Mouse (Mus musculus): ENCODE data around the gene Fgf13. TPM values are rescaled to one million over a fixed set of nuclear protein-coding genes. Genes with fewer than 3 reads are reported as not detected.

Fgf13 gene
- not detected in 2 replicates for polyA plus RNA-seq (2012)

DNA sequence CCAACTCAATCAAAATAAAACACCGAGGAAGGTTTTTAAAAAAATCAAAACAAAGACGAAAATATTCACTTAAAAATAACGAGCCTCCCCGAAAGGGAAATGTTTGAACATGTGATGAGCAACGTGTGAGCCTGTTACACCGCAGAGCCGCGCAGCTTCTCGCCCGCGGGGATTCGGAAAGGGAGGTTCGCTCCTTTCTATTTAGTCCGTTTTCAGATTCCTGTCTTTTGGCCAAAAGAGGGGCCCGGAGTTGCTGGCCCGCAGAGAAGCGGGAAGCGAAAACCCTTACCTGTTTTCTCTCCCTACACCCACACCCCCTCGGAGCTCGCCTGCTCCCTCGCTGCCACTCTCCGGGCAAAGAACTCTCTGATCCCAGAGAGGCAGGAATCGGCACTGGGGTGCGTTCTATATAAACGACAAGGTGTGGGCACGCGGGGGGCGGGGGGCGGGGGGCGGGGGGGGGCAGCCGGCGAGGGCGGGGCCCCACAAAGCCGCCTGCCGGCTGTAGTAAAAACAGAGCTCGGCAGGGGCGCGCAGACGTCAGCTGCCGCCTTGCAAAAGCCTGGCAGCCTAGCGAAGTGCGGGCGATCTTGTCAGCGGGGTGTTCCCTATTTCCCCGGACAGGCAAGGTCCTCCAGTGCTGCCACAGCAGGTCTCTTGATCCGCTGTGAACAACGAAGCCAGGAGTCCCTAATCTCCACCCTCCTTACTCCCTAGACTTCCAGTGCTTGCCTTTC is at the start of gene Fgf13:
Gene Fgf13 (minus strand): TSS at position 377 of the 737 bp plus-strand sequence.
- TF ChIP-seq GATA1 (IDR thresholded peaks at IDR 0.05; ENCODE audit: low read length), result no peak

DNA sequence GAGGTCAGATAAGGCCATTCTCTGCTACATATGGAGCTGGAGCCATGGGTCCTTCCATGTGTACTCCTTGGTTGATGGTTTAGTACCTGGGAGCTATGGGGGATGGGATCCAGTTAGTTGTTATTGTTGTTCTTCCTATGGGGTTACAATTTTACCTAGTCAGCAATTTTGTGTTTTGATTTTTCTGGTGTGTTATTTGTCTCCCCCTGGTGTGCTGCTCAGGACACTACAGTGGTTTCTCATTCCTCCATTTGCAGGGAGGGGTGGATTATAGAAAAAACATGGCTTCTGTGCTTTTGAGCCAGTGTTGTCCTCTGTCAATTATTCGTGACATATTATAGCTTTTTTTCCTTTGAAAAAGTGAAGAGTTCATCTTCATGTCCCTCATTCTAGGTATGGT is 38.7 kb upstream of the Fgf13 start:
- TF ChIP-seq GATA1 (IDR thresholded peaks at IDR 0.05; ENCODE audit: low read length), result no peak

DNA sequence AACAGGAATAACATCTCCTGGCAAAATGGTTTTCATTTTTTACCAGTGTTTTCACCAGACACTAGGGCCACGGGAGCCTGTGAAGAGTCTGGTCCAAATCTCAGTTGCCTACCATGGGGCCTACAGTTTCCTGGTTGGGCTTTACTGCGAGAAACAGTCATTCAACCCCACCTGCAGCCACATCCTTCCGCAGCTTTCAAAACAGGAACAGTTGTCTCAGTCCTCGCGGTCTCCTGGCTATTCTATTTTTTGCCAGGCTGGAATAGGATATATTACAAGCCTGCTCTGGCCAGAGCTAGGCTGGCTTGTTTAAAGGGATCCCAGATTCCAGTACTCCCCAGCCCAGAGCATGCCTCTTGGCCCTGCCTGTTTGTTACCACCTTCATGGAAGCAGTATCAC is 21.2 kb upstream of the Fgf13 start:
- TF ChIP-seq GATA1 (IDR thresholded peaks at IDR 0.05; ENCODE audit: low read length), result no peak

DNA sequence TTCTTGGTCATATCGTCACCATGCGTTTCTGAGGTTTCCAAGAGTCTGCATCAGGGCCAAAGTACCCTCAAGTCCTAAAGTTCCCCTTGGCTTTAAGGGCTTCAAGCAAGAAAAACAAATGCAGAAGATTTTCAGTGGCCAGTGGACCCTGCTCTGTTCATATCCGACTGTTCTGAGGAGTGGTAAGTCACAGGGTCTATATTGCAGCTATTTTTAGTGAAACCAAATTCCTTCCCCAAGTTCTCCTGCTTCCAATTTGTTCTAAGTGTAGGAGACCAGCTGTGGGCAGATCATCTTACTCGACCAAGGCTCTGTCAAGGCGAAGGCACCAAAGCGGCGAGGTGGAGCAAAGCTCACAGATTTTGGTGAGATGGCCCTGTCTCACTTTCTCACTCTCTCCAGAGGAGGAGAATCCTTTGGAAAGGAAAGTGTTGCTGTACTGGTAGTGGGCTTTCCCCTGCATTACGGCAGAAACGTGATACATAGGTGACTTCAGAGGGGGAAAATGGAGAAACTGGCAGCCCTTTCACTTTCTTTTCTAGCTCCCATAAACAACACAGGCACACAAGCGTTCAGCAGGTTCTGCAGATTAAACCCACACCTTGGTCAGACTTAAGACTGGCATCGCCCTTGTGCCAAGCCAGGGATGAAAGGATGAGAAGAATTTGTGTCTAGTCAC is 17.8 kb upstream of the Fgf13 start:
- no peak for TF ChIP-seq GATA1 (IDR thresholded peaks at IDR 0.05; ENCODE audit: low read length)

DNA sequence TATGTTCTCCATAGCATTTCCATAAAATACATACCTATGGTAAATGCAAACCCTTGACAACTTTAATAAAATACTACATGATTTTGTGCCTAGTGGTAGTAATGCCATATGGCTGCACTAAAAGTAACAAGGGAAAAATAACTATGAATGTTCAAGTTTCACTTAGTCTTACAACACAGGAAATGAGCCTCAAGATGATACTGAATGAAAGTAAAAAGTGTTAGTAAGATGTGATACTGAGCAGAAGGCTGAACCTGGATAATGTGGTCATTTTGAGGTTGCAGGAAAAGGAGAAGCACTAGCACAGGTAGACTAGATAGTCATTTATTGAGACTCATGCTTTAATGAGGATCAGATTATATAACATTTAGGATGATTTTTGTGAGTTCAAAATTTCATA is 16.2 kb upstream of the Fgf13 start:
- TF ChIP-seq GATA1 (IDR thresholded peaks at IDR 0.05; ENCODE audit: low read length), result no peak

DNA sequence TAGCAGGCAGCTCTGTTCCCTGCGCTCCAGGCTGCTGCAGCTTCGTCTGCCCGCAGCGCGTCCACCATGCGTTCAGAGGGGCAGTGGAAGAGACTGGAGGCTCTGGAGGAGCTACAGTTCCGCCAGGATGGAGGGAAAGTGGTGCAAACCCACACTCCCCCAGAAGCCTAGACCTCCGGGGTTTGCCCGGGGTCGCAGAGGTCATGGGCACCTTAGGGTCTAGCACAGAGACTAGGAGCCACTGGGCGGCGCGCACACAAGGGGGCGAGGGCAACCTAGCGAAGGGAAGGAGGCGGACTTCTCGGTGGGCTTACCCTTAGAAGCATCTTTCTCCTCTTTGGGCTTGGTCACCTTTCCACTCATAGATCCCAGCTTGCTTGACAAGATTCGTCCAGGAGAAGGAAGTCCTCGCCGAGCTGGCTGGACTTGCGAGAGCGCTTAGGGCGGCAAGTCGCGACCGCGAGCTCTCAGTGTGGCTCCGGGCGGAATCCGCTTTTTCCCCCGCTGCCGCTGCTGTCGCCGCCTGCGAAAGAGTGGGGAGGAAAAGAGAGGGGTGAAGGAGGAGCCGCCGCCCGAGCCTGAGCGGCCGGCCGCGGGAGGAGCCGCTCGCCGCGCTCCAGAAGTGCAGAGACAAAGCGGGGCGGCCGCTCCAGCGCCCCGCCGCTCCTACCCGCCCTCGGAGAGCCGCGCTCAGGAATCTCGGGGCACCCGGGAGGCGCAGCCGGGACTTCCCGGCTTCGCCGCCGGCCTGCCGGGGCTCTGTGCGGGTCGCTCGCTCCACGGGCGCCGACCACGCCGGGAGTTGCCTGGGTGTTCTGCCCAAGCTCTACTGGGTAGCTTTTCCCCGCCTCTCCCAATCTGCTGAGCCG is 811 bp downstream of the Fgf13 start:
- no peak for TF ChIP-seq GATA1 (IDR thresholded peaks at IDR 0.05; ENCODE audit: low read length)

DNA sequence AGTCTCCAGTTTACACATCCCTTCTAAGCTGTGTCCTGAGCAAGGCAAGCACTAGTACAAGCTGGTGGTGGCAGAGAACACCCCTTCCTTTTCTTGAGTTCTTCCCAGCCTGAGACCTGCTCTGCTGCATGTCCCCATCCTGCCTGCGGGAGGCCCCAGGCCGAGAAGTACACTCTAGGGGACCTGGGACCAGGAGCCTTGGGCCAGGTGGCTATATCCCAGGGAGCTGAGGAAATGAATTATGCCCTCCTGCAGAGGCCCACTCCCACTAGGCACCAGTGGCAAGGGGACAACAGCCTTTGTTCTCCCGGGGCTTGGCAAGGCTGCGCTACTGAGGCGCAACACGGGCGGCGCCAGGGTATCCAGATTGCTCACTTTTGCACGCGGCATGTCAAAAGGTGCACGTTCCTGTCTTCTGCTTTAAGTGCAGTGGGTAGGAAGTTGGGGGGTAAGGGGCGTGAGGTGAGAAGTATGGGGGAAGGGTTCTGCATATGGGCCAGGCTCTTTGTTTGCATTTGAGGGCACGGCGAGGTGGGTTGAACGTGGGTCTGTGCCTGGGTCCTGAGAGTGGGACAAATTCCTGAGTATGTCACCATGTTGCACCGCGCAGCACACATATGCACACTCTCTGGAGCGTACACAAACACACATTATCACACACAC is 1.7 kb downstream of the Fgf13 start:
- TF ChIP-seq GATA1 (IDR thresholded peaks at IDR 0.05; ENCODE audit: low read length), result no peak

DNA sequence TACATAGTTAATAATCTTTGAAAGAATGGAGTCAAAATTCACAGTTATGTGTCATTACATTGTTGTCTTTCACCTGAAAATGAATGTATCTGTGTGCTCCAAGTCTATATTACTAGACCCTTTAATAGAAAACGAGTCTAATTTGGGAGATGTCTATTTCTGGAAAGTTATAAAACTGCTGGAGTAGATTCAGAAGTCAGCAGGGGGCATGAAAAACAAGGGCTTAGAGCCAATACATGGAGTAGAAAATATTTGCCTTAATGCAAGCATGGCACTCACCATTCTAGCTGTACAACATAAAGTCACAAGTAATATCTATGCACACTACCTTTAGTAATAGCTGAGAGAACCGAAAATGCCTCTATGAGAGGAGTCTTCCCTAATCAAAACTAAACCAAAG is 19.9 kb downstream of the Fgf13 start:
- TF ChIP-seq GATA1 (IDR thresholded peaks at IDR 0.05; ENCODE audit: low read length), result no peak

DNA sequence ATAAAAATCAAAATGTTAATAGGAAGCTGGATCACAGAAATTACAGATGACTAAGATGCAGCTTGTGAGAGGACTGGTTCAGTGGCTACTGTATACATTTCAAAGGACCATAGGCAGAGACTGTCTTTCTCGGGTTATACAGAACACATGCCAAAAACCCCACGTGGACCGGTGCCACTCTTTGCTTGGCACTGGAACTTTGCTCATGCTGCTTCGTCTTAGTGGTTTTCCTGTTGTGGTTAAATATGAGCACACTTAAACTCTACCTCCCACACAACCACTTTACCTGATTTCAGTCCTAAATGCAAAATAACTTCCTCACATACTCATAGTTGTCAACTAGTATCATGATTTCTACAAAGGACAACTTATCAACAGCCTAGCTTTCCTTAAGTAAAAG is 59.6 kb downstream of the Fgf13 start:
- TF ChIP-seq GATA1 (IDR thresholded peaks at IDR 0.05; ENCODE audit: low read length), result no peak

DNA sequence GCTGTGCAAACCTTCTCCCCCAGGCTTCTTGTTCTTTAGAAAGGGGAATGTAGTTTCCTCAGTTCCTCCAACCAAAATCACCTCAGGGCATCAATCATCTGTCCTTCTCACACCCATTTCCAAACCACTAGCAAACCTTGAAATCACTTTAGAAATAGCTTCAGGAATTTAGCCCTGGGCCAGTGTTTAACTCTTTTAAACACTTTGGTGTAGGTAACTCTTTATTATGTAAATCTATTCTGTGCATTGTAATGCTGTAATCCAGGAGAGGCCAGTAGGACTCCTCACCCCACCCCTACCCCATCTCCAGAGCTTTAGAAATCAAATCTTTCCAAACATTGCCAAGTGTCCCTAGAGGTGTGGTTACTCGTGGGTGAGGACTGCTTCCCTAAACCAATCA is 74.5 kb downstream of the Fgf13 start:
- no peak for TF ChIP-seq GATA1 (IDR thresholded peaks at IDR 0.05; ENCODE audit: low read length)

DNA sequence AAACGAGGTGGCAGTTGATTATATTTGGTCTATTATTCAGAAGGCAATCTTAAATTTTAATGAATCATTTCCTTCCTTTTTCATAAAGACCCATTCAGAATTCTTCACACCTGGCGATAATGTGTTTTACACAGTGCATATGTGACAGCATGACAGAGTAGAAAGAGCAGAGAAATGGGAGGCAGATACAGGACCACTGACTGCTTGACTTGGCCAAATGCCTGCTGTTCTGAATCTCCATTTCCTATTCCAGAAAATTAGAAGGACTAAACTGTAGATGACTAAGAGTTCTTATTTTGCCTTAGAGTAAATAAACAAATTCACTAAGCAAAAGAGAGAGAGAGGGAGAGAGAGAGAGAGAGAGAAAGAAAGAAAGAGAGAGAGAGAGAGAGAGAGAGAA is 82.4 kb downstream of the Fgf13 start:
- no peak for TF ChIP-seq GATA1 (IDR thresholded peaks at IDR 0.05; ENCODE audit: low read length)

DNA sequence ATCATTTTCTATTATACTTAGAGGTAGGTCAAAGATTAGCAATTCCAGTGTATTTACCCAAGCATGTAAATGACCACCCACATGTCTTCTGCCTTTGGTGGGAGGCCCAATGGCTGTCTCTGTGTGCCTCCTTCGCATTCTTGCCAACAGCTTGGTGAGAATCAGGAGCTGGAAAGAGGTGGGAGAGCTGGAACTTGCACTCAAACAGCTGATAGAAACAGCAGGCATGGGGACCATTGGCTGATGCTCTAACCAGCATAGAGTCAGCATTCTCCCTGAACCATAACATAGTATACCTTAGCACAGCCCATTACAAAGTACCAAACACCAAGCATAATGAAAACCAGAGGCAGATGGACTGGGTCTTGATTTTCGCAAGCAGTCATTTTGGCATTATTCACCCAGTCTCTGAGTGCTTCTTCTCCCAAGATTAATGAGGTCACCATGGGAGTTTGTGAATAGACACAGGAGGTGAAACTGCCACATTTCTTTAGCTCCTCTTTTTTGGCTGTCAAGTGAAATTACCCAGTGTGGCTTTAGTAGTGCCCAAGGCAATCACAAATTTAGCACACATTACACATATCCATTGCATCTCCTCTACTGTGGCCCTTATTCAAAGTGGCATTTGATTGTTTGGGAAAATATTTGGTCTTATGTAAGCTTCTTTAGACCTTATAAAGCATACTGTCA is 165.1 kb downstream of the Fgf13 start:
- no peak for TF ChIP-seq GATA1 (IDR thresholded peaks at IDR 0.05; ENCODE audit: low read length)

DNA sequence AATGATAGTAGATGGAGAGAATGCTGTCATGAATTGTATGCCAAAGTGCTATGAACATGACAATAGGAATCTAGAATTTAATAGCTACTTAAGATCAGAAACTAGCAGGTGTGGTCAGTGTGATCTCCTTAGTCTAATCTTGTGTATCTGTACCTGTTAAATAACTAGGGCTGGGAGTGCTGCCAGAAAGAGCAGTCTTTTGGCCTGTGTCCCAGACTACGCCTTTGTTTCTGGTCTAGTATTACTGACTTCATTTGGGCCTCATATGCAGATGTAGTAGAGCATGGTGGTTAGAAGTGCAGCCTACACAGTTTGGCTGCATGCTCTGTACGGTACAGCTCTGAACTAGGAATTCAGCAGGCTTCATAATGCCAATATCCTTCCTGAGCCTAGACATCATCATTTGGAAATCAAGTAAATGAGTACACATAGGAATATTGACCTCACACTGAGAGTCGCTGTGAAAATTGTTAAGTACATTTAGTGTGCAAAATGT is 276.9 kb downstream of the Fgf13 start:
- no peak for TF ChIP-seq GATA1 (IDR thresholded peaks at IDR 0.05; ENCODE audit: low read length)

DNA sequence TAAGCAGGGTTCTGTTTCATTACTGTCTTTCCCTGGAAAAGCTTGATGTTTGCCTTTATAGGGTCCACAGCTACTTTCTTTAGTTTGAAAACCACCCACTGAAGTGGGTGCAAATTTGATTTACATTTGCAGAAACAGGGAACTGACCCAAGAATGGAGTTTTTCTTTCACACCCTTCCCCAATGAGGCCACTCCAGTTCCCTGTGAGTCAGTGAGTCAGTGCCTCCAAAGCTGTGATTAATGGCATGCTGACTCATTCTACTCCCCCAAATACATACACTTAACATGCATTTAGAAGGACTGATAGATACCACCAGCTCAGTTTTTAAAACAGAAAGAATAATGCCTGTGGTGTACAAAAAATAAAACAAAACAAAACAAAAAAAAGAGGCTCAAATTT is 316.3 kb downstream of the Fgf13 start:
- no peak for TF ChIP-seq GATA1 (IDR thresholded peaks at IDR 0.05; ENCODE audit: low read length)

DNA sequence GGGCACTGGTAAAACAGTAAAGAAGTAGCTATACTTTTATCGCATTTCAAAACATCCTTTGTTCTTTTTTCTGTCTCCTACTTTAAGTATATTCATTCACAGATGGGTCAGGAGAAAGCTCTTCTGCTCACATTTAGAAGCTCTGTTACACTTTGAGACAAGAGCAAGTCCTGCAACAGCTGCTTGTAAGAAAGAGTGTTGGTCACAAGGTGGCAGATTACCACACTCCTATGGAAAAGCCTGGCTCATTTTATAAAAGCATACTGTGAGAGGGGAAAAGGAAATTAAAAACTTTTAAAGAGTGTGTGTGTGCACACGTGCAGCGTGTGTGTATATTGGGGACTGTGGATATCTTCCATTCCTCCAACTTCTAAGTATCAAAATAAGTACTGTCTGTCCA is 324.1 kb downstream of the Fgf13 start:
- no peak for TF ChIP-seq GATA1 (IDR thresholded peaks at IDR 0.05; ENCODE audit: low read length)

Measured in G1E-ER4 (cell line).